Mouse (Mus musculus): ENCODE results near the gene Plcb2. TPM values are rescaled to one million over a fixed set of nuclear protein-coding genes. Genes with fewer than 3 reads are reported as not detected.

Plcb2 gene
- polyA plus RNA-seq, 1 experiment from 2014 or later: 2.3 TPM

DNA sequence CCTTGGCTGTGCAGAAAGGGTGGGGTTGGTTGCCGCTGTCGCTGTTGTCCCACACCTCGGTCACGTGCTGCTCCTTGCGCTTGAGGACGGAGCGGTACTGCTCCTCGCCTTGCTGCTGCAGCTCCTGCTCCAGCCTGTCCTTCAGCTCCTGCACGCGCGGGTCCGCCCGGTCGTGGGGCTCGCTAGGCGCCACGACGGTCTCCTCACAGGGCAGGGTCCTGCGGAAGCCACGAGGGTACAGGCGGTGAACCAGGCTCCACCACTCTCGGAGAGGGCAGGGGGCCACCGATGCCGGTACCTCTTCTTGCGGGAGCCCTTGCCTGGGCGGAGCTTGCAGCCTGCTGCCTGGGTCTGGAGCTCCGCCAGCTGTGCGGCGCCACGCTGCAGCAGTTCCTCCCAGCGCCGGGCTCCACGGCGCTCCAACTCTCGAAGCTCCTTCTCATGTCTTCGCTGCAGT, 17.2 kb downstream of the Plcb2 start:
- no peak overlapping the region for H3K27ac ChIP-seq (replicated peaks)
- peak overlapping the region; percentile 56 for H3K4me2 ChIP-seq
- no peak for ATAC-seq (ENCODE audit: insufficient read depth)
- peaks cover 23% of the 10 kb centered on the region for H3K4me1 ChIP-seq (replicated peaks)
- 27% methylated on average over 36 of the region's 36 CpGs for WGBS (ENCODE audit: insufficient replicate concordance)
- H3K9ac ChIP-seq: no peak overlapping the region
- no peaks in the 10 kb centered on the region for H3K36me3 ChIP-seq (replicated peaks)
- 0 out of 2 replicates have a peak overlapping the region, but pooled peaks have one; percentile 12 for H3K4me3 ChIP-seq (replicated peaks)
- H3K27me3 ChIP-seq: peaks cover 77% of the 10 kb centered on the region
- no peaks in the 10 kb centered on the region for H3K9me3 ChIP-seq (replicated peaks)

DNA sequence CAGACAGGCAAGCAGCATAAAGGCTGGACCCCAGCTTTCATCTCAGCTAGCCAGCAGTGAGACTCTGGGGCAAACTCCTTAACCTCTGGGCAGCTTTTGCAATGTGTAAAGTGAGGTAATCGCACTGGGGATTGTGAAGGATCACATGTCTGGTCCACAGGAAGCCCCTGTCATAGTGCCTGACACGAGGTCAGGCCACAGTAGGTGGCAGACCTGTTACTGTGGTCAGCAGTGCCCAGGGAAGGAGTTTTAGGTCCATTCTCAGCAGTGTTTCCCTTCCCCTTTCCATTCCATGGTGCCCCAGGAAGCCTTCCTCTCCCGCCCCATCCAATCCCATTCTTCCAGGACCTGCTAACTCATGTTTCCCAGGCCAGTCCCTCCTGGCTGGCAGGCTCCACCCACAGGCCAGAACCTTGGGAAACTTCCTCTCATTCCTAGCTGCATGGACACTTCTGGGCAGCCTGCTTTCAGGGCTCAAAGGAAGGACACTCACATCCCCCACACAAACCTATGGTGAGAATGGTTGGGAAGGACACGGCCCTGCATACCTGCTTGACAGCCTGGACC, 18.5 kb downstream of the Plcb2 start:
- ATAC-seq (ENCODE audit: insufficient read depth): no peak
- no peaks in the 10 kb centered on the region for H3K9me3 ChIP-seq (replicated peaks)
- H3K27me3 ChIP-seq: peaks cover 91% of the 10 kb centered on the region
- 38% methylated on average over 4 of the region's 4 CpGs for WGBS (ENCODE audit: insufficient replicate concordance)
- peaks cover 23% of the 10 kb centered on the region for H3K4me1 ChIP-seq (replicated peaks)
- H3K36me3 ChIP-seq (replicated peaks): no peaks in the 10 kb centered on the region
- no peak overlapping the region for H3K4me2 ChIP-seq
- H3K27ac ChIP-seq (replicated peaks): no peak overlapping the region
- H3K9ac ChIP-seq: no peak overlapping the region
- H3K4me3 ChIP-seq (replicated peaks): no peak overlapping the region

DNA sequence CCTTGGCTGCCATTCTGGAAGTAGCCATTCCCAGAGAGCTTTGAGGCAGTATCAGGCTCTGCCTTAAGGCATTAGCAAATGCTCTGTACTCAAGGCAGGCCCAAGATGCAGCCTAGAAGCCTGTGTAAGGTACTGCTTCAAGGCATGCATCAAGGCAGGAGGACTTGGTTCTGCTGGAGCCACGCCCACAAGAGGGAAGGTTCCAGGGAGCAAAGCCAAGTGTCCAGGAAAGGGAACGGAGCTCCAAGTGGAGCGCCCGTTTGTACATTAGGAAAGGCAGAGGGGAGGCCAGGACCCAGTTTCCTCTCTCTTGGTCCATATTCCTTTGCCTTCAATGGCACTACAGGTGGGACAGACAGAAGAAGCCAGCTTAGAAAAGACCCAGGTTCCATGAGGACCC, 19.8 kb downstream of the Plcb2 start:
- no peak for ATAC-seq (ENCODE audit: insufficient read depth)
- H3K4me2 ChIP-seq: no peak overlapping the region
- 68% methylated on average over 4 of the region's 4 CpGs for WGBS (ENCODE audit: insufficient replicate concordance)

DNA sequence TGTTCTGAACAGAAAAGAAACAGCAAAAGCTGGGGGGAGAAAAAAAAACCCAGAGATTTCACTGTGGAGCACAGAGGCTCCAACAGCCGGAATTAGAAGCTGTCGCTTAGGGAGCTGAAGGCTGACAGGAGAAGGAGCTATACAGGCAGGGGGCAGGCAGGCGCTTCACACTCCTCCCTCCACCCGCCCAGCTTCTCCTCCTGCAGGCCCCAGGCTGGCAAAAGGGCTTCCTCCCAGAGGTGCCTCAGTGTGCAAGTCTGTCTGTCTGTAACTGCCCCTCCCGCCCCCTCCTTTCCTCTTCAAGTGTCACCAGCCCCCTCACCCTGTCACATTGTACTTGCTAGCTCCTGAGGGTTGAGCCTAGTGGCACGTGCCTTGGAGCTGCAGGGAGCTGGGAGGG, 21.8 kb downstream of the Plcb2 start:
- ATAC-seq (ENCODE audit: insufficient read depth): no peak
- no peak overlapping the region for H3K4me2 ChIP-seq
- no peak overlapping the region for H3K27ac ChIP-seq (replicated peaks)
- peaks cover 46% of the 10 kb centered on the region for H3K4me1 ChIP-seq (replicated peaks)
- H3K27me3 ChIP-seq: peaks cover 100% of the 10 kb centered on the region
- H3K9ac ChIP-seq: no peak overlapping the region
- H3K9me3 ChIP-seq (replicated peaks): no peaks in the 10 kb centered on the region
- 3% methylated on average over 6 of the region's 6 CpGs for WGBS (ENCODE audit: insufficient replicate concordance)
- no peak overlapping the region for H3K4me3 ChIP-seq (replicated peaks)
- H3K36me3 ChIP-seq (replicated peaks): no peaks in the 10 kb centered on the region

More for the DNA sequence above, 19.8 kb downstream of the Plcb2 start:
- H3K4me3 ChIP-seq (replicated peaks): no peak overlapping the region
- no peak overlapping the region for H3K27ac ChIP-seq (replicated peaks)
- H3K27me3 ChIP-seq: peaks cover 100% of the 10 kb centered on the region
- H3K36me3 ChIP-seq (replicated peaks): no peaks in the 10 kb centered on the region
- no peaks in the 10 kb centered on the region for H3K9me3 ChIP-seq (replicated peaks)
- H3K4me1 ChIP-seq (replicated peaks): peaks cover 33% of the 10 kb centered on the region
- H3K9ac ChIP-seq: no peak overlapping the region

DNA sequence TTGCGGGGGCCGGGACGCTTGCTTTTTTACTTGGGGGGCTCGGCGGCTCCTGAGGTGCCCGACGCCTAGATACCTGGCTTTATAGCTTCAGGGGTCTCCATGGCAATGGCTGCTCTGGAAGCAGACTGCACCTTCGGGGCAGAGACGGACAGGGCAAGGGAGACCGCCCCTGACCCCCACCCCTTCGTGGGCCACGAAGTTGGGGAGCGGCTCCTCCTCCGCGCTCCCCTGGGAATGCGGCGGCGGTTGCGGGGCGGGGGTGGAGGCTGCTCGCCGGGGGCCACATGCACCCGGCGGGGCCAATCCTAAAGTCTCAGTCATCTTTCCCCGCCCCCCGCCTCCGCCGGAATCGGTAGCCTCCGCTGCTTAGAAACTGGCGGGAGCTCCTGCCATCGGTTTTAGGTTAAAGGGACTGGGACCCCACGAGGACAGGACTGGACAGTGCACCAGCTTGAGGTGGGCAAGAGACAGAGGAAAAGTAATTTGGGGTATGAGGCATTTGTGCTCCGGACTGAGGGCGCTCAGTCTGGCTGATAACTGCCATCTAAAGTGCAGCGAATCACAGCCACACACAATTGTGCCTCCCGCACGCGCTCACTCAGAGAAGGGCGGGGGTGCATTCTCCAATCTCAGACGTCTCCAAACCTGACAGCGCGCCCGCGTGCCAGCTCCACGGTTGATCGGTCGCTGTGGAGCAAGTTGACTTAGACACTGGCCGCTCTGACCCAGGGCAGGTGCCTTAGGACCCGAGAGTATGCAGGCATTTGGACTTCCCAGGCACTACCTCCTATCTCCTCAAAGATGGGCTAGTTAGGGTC, 24.1 kb downstream of the Plcb2 start, which contains the start of gene Ankrd63:
Gene Ankrd63 (minus strand): TSS at position 51 of the 818 bp plus-strand sequence.
- Histone ChIP-seq H3K4me2 (peak within 1 kb of the TSS; percentile 65), H3K4me1 (replicated peaks) (peaks cover 40% of the 10 kb centered on the region), H3K4me3 (replicated peaks) (peak within 1 kb of the TSS; percentile 50), H3K27me3 (peaks cover 100% of the 10 kb centered on the region), H3K36me3 (replicated peaks) (no peaks in the 10 kb centered on the region), H3K9me3 (replicated peaks) (no peaks in the 10 kb centered on the region), H3K9ac (no peak within 1 kb of the TSS), H3K27ac (replicated peaks) (no peak within 1 kb of the TSS)
- 2% methylated on average over 50 of the region's 50 CpGs for WGBS (ENCODE audit: insufficient replicate concordance)
- ATAC-seq (ENCODE audit: insufficient read depth): no peak

DNA sequence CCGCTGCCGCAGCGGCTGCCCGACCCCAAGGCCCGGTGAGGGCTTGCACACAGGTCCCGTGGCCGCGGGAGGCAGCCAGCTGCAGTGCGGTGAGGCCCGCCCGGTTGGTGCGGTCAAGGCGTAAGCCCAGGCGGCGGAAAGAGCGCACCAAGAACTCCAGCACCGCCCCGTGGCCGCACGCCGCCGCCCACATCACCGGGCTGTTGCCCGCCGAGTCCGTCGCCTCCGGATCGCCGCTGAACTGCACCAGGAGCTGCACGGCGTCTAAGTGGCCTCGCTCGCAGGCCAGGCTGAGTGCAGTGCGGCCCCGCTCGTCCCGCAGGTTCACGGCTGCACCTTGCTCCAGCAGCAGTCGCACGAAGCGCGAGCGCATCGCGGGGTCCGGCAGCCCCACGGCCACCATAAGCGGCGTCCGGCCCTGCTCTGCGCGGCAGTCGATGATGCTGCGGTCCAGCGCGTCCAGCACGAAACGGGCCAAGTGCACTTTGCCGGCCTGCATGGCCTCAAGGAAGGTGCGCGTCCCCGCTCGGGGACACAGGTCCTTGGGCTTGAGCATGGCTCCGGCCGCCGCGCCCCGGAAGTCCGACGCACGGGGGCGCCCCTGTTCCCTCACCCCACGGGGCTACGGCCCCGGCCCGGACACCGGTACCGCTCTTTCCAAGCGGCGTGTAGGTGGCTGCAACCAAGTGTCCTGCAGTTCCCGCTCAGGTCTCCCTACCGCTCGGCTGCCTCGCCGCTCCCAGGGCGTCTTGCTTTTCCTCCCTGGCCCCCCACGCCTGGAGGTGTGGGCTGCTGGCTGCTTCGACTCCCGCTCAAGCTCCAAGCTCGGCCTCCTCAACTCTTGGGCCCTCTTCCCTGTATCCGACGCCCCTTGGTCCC, 25.1 kb downstream of the Plcb2 start:
- H3K4me1 ChIP-seq (replicated peaks): peaks cover 39% of the 10 kb centered on the region
- H3K4me2 ChIP-seq: peak overlapping the region; percentile 65
- H3K4me3 ChIP-seq (replicated peaks): peak overlapping the region; percentile 50
- H3K9me3 ChIP-seq (replicated peaks): no peaks in the 10 kb centered on the region
- H3K9ac ChIP-seq: no peak overlapping the region
- no peaks in the 10 kb centered on the region for H3K36me3 ChIP-seq (replicated peaks)
- peaks cover 96% of the 10 kb centered on the region for H3K27me3 ChIP-seq
- no peak overlapping the region for H3K27ac ChIP-seq (replicated peaks)
- ATAC-seq (ENCODE audit: insufficient read depth): 0 out of 2 replicates have a peak, but pooled peaks have one; percentile 12
- WGBS (ENCODE audit: insufficient replicate concordance): under 1% methylated on average over 93 of the region's 93 CpGs

DNA sequence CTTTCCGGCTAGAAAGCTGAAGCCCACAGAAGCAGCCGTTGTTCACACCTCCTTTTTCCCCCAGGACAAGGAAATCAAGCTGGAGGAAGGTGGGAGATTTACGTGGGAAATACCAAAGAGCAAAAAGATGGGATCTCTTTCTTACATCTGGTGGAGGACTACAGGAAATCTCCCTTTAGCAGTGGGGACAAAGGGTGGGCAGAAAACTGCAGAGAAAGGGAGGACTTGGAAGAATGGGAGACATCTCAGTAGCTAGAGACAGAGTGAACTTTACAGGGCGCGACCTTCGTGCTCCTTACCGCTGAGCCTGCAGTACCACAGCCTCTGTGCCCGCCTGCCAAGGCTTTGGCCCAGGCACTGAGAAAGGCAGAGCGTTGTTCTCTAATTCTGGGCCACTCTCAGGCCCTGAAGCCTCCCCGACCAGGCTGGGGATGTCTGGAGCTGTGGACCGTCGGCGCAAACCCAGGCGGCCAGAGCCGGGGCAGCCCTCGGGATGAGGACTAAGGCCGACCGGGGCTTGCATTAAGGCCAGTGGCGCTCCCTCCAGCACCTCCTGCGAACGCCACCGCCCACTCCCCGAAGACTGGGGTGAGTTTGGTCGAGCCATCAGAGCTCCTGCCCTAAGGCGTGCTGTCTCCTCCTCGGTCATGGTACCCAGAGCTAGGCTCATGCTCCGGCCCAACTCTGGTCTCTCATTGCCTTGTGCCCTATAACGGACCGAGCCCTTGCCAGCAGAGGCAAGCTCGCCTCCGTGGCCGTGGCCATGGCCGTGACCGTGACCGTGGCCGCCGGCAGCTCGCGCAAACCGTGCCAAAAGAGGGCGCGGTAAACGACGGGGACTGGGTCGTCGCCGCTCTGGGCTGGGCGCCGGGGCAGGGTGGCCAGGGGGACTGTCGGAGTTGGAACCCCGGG, 26.0 kb downstream of the Plcb2 start:
- Histone ChIP-seq H3K9ac (no peak overlapping the region), H3K27ac (replicated peaks) (no peak overlapping the region), H3K4me2 (peak overlapping the region; percentile 65), H3K4me1 (replicated peaks) (peaks cover 39% of the 10 kb centered on the region), H3K36me3 (replicated peaks) (no peaks in the 10 kb centered on the region), H3K27me3 (peaks cover 95% of the 10 kb centered on the region), H3K4me3 (replicated peaks) (peak overlapping the region; percentile 50), H3K9me3 (replicated peaks) (no peaks in the 10 kb centered on the region)
- 9% methylated on average over 51 of the region's 51 CpGs for WGBS (ENCODE audit: insufficient replicate concordance)
- ATAC-seq (ENCODE audit: insufficient read depth): no peak

DNA sequence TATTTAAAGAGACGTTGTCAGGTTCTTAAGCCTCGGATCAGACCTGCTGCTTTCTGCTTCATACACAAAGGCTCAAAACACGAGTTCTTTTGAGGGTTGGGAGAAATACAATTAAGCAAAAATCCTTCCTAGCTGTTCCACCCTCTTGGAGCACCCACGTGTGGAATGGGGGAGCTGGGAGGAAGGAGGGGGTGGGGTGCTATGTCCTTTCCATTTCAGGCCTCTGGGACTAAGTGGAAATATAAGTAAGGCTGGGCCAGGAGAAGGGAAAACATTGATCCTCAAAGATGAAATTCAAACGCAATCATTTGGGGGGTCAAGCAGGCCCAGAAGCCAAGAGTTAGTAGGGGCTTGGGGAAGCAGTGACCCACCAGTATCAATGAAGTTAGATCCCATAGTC, 27.1 kb downstream of the Plcb2 start:
- H3K27me3 ChIP-seq: peaks cover 94% of the 10 kb centered on the region
- WGBS (ENCODE audit: insufficient replicate concordance): 12% methylated on average over 5 of the region's 5 CpGs

DNA sequence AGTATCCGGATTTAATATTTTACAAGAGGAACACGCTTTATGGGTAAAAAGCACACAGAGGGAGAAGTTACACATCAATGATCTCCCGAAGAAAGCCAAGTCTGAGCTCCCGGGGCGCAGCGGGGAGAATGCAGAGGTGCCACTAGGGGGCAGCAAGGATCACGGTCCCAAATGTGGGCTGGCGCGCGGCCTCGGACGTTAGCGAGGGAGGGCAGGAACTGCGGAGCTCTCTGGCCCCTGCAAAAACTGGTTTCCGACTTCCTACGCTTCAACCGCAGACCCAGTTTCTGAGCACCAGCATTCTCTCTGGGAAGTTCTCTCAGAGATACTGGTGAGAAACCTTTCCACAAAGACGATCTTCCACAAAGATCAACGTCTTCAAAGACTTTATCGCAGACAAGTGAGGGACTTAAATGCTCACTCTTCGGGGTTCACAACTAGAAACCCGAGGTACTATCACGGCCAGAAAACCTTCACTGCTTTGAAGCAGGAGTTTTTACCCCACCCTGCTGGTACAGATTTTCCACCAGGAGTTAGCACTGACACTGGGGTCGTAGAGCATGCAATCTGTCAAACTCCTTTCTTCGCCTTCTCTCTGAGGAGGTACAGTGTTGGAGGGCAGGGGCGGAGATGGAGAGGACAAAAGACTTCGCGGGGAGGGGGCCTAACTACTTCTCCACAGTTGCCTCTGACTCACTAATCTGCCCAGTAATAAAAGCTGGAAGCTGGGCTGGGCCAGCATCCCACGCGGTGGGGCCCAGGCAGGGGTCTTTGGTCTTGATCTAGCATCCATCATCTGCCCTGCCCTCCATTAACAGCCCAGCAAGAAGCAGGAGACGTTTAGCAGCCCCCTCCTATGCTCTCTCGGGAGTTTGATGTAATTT, 27.8 kb downstream of the Plcb2 start:
- H3K27ac ChIP-seq (replicated peaks): no peak overlapping the region
- WGBS (ENCODE audit: insufficient replicate concordance): 2% methylated on average over 32 of the region's 32 CpGs
- no peaks in the 10 kb centered on the region for H3K36me3 ChIP-seq (replicated peaks)
- peak overlapping the region; percentile 21; the same call in 1 of the 2 replicates for H3K4me3 ChIP-seq (replicated peaks)
- H3K9me3 ChIP-seq (replicated peaks): no peaks in the 10 kb centered on the region
- H3K4me1 ChIP-seq (replicated peaks): peaks cover 51% of the 10 kb centered on the region
- no peak overlapping the region for H3K9ac ChIP-seq
- ATAC-seq (ENCODE audit: insufficient read depth): 0 out of 2 replicates have a peak, but pooled peaks have one; percentile 25
- H3K27me3 ChIP-seq: peaks cover 90% of the 10 kb centered on the region
- H3K4me2 ChIP-seq: peak overlapping the region; percentile 50

More for the DNA sequence above, 27.1 kb downstream of the Plcb2 start:
- no peaks in the 10 kb centered on the region for H3K9me3 ChIP-seq (replicated peaks)
- H3K4me1 ChIP-seq (replicated peaks): peaks cover 47% of the 10 kb centered on the region
- no peak overlapping the region for H3K4me3 ChIP-seq (replicated peaks)
- H3K36me3 ChIP-seq (replicated peaks): no peaks in the 10 kb centered on the region
- H3K4me2 ChIP-seq: no peak overlapping the region
- ATAC-seq (ENCODE audit: insufficient read depth): no peak
- H3K9ac ChIP-seq: no peak overlapping the region
- no peak overlapping the region for H3K27ac ChIP-seq (replicated peaks)

All from liver, embryonic 15.5 days (tissue).